Mouse (Mus musculus) neural tube, embryonic 14.5 days (tissue): Measurements from ENCODE around the gene 1500011B03Rik. TPM values are rescaled to one million over a fixed set of nuclear protein-coding genes. Genes with fewer than 3 reads are reported as not detected.

Experiments used
- ATAC-seq: fragments of 200-750 bp; cut with Nextera tagmentation; 2 replicates; pipeline ENCODE4 v1.8.0; 2017; ENCODE audit warnings: low read depth, mild to moderate bottlenecking, moderate TSS enrichment, moderate library complexity
- H3K27ac ChIP-seq: fragments of 300-500 bp; sonication (generic); 2 replicates; pipeline ENCODE4 v1.5.1; 2014; ENCODE audit warnings: low read depth, mild to moderate bottlenecking, control low read depth, low read length, moderate library complexity, mixed read lengths
- H3K27me3 ChIP-seq: fragments of 300-500 bp; sonication (generic); 2 replicates; pipeline ENCODE4 v1.6.1; 2014; ENCODE audit warnings: low read length; ENCODE audit not compliant: control insufficient read depth, insufficient read depth
- H3K36me3 ChIP-seq: fragments of 300-500 bp; sonication (generic); 2 replicates; pipeline ENCODE4 v1.6.1; 2014; ENCODE audit warnings: low read length, mixed read lengths; ENCODE audit not compliant: control insufficient read depth, insufficient read depth
- H3K4me1 ChIP-seq: fragments of 300-500 bp; sonication (generic); 2 replicates; pipeline ENCODE4 v1.6.1; 2014; ENCODE audit warnings: low read length; ENCODE audit not compliant: control insufficient read depth, insufficient read depth
- H3K4me2 ChIP-seq: fragments of 300-500 bp; sonication (generic); 2 replicates; pipeline ENCODE4 v1.6.1; 2014; ENCODE audit warnings: mild to moderate bottlenecking, low read depth, low read length, control low read depth
- H3K4me3 ChIP-seq: fragments of 300-500 bp; sonication (generic); 2 replicates; pipeline ENCODE4 v1.5.1; 2014; ENCODE audit warnings: low read depth, low read length, control low read depth, mixed read lengths
- H3K9ac ChIP-seq: fragments of 300-500 bp; sonication (generic); replicated peaks from 2 replicates; pipeline ENCODE4 v1.6.1; 2014; ENCODE audit warnings: low read depth, mild to moderate bottlenecking, control low read depth, low read length, mixed read lengths
- H3K9me3 ChIP-seq: fragments of 300-500 bp; sonication (generic); 2 replicates; pipeline ENCODE4 v1.6.1; 2016; ENCODE audit warnings: low read length; ENCODE audit not compliant: control insufficient read depth
- WGBS: fragments of 180-500 bp; shearing (Covaris S2); extraction: QIAGEN DNeasy Blood & Tissue Kit; methylation state at CpG from one replicate; pipeline ENCODE4 v1.1.7; 2014; 5-methylcytosine and 5-hydroxymethylcytosine counted together
- polyA plus RNA-seq: library from polyadenylated mRNA; unstranded; fragments of >200 nt; fragmentation: Nextera tagmentation; extraction: Ambion mirVana; gene quantifications from 2 replicates; pipeline ENCODE4 v1.2.1, GENCODE M21; 2014

The 1500011B03Rik gene
- polyA plus RNA-seq, 1 experiment from 2014 or later = 351 TPM

GRCm38 (mm10) chr5:114782991-114783390 lies 40.3 kb downstream of the 1500011B03Rik start:
- Histone ChIP-seq H3K27ac (no peak overlapping the region), H3K4me1 (0 out of 2 replicates have a peak, but pooled peaks cover 3% of the 10 kb centered on the region), H3K4me2 (no peak overlapping the region), H3K36me3 (peaks cover 12% of the 10 kb centered on the region), H3K9me3 (no peaks in the 10 kb centered on the region), H3K4me3 (no peak overlapping the region), H3K27me3 (no peaks in the 10 kb centered on the region), H3K9ac (no peak overlapping the region)
- whole genome bisulfite sequencing = 87% methylated on average over 9 of the region's 9 CpGs
- ATAC-seq = no peak

GRCm38 (mm10) chr5:114780912-114781311 lies 42.4 kb downstream of the 1500011B03Rik start:
- Histone ChIP-seq H3K36me3 (no peaks in the 10 kb centered on the region), H3K4me3 (no peak overlapping the region), H3K27ac (no peak overlapping the region), H3K9ac (no peak overlapping the region), H3K27me3 (no peaks in the 10 kb centered on the region), H3K4me2 (no peak overlapping the region), H3K9me3 (no peaks in the 10 kb centered on the region), H3K4me1 (peaks cover 19% of the 10 kb centered on the region)
- ATAC-seq = no peak
- WGBS = 79% methylated on average over 7 of the region's 7 CpGs

- Histone ChIP-seq H3K4me2 (no peak overlapping the region), H3K4me3 (no peak overlapping the region), H3K9me3 (no peaks in the 10 kb centered on the region), H3K9ac (no peak overlapping the region), H3K27ac (no peak overlapping the region), H3K27me3 (no peaks in the 10 kb centered on the region), H3K36me3 (no peaks in the 10 kb centered on the region), H3K4me1 (peaks cover 20% of the 10 kb centered on the region)
- 87% methylated on average over 7 of the region's 7 CpGs for WGBS
- no peak for ATAC-seq
Measured at GRCm38 (mm10) chr5:114779956-114780489, 43.2 kb downstream of the 1500011B03Rik start.

DNA sequence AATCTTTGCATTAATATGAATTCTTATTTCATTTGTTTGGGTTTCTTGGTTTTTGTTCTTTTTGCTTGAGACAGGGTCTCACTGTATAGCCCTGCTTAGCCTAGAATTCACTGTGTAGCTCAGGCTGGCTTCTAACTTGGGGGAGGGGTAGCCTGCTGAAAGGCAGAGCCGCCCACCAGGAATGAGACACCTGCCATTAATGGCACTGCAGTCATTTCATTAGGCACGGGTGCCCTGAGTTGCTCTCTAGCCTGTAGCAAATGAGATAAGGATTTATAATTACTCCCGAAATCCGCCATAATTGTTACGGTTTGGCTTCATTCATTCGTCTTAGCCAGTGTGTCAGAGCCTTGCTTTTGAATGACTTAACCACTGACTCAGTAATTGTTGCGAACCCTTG lies 47.1 kb downstream of the 1500011B03Rik start:
- Histone ChIP-seq H3K4me3 (peak overlapping the region; percentile 100), H3K4me1 (peaks cover 31% of the 10 kb centered on the region), H3K36me3 (no peaks in the 10 kb centered on the region), H3K4me2 (peak overlapping the region; percentile 59), H3K9ac (peak overlapping the region; percentile 92; the same call in 1 of the 2 replicates), H3K27ac (no peak overlapping the region), H3K9me3 (no peaks in the 10 kb centered on the region), H3K27me3 (peaks cover 3% of the 10 kb centered on the region; the same call in 1 of the 2 replicates)
- ATAC-seq = no peak
- WGBS = 49% methylated on average over 7 of the region's 7 CpGs

- under 1% methylated on average over 57 of the region's 63 CpGs for WGBS
- no peak for ATAC-seq
- Histone ChIP-seq H3K4me2 (peak within 1 kb of the TSS; percentile 59), H3K27ac (peak within 1 kb of the TSS; percentile 94), H3K9ac (peak within 1 kb of the TSS; percentile 92), H3K9me3 (no peaks in the 10 kb centered on the region), H3K4me3 (peak within 1 kb of the TSS; percentile 100), H3K4me1 (peaks cover 31% of the 10 kb centered on the region), H3K27me3 (peaks cover 3% of the 10 kb centered on the region; the same call in 1 of the 2 replicates), H3K36me3 (no peaks in the 10 kb centered on the region)
Measured at GRCm38 (mm10) chr5:114775056-114775979, 48.0 kb downstream of the 1500011B03Rik start, which contains the start of gene Git2. Gene Git2, minus strand, starts transcription at chr5:114775517.

DNA sequence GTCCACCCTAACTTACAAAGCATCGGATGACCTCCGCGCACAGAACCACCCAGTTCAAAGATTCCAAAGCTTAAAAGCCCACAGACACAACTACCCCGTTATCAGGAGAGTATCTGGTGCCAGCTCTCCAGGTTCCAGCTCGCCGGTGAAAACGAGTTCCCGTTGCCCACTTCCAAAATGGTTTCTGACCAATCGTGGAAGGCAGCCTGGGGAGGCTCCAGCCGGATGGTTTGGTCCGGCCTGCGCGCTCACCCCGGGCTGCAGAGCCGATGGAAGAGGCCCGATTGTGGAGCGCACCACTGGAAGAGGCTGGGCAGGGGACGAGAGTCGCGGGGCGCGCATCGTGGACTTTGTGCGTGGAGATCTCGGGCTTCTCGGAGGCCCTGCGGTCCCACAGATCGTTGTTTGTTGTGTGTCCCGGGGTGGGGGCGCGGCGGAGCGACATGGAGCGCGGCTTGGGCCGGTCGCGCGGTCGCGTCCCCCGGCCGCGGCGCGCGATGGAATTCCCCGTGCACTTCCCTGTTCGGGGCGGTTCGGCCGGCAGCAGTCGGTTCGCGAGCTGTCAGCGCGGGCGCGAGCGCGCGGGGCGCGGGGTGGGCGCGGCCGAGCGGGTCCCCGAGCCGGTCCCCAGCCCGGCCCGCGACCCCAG lies 48.7 kb downstream of the 1500011B03Rik start, which contains the start of gene Ankrd13a:
TSS of gene Ankrd13a (plus strand) at position 275 of the 649 bp plus-strand sequence.
- H3K9me3 ChIP-seq = no peaks in the 10 kb centered on the region
- no peaks in the 10 kb centered on the region for H3K36me3 ChIP-seq
- peak within 1 kb of the TSS; percentile 59 for H3K4me2 ChIP-seq
- H3K4me3 ChIP-seq = peak within 1 kb of the TSS; percentile 100
- peaks cover 3% of the 10 kb centered on the region; the same call in 1 of the 2 replicates for H3K27me3 ChIP-seq
- peak within 1 kb of the TSS; percentile 92 for H3K9ac ChIP-seq
- H3K4me1 ChIP-seq = peaks cover 31% of the 10 kb centered on the region
- ATAC-seq = peak; percentile 87
- peak within 1 kb of the TSS; percentile 94 for H3K27ac ChIP-seq
- under 1% methylated on average over 56 of the region's 73 CpGs for WGBS

DNA sequence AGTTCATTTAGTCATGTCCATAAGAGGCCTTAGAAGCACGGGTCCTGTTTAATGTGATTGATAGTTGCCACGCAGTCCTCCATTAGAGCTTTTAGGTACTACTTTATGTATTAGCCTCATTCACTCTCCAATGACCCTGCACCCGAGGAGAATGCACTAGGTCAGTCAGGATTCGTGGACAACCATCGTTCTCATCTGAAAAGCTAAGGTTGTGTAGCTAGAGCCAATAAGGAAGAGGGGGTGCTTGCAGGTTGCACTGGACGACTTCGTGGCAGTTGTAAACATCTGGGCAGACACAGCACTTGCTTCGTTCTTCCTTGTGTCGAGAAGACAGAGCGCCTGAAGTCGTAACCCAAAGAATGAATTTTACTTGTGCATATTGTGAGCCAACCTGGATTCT lies 49.5 kb downstream of the 1500011B03Rik start:
- Histone ChIP-seq H3K36me3 (no peaks in the 10 kb centered on the region), H3K4me2 (peak overlapping the region; percentile 59), H3K4me3 (peak overlapping the region; percentile 100), H3K4me1 (peaks cover 31% of the 10 kb centered on the region), H3K9ac (peak overlapping the region; percentile 92), H3K9me3 (no peaks in the 10 kb centered on the region), H3K27me3 (peaks cover 3% of the 10 kb centered on the region; the same call in 1 of the 2 replicates), H3K27ac (peak overlapping the region; percentile 94)
- no peak for ATAC-seq
- WGBS = 2% methylated on average over 11 of the region's 11 CpGs

GRCm38 (mm10) chr5:114773211-114773710 lies 50.0 kb downstream of the 1500011B03Rik start:
- Histone ChIP-seq H3K4me3 (peak overlapping the region; percentile 100), H3K9me3 (no peaks in the 10 kb centered on the region), H3K4me2 (peak overlapping the region; percentile 59), H3K4me1 (peaks cover 31% of the 10 kb centered on the region), H3K27ac (peak overlapping the region; percentile 94), H3K27me3 (peaks cover 3% of the 10 kb centered on the region; the same call in 1 of the 2 replicates), H3K9ac (peak overlapping the region; percentile 97), H3K36me3 (no peaks in the 10 kb centered on the region)
- WGBS = under 1% methylated on average over 34 of the region's 52 CpGs
- peak; percentile 73 for ATAC-seq
